Mouse (Mus musculus) naive thymus-derived CD4-positive, alpha-beta T cell, adult 2 months (primary cell): ENCODE data around the gene Npepl1.

Source experiments
- DNase-seq: peaks from one replicate; pipeline ENCODE4 v3.0.0-alpha.2; 2011; ENCODE audit warnings: low read depth

Gene Npepl1

DNA sequence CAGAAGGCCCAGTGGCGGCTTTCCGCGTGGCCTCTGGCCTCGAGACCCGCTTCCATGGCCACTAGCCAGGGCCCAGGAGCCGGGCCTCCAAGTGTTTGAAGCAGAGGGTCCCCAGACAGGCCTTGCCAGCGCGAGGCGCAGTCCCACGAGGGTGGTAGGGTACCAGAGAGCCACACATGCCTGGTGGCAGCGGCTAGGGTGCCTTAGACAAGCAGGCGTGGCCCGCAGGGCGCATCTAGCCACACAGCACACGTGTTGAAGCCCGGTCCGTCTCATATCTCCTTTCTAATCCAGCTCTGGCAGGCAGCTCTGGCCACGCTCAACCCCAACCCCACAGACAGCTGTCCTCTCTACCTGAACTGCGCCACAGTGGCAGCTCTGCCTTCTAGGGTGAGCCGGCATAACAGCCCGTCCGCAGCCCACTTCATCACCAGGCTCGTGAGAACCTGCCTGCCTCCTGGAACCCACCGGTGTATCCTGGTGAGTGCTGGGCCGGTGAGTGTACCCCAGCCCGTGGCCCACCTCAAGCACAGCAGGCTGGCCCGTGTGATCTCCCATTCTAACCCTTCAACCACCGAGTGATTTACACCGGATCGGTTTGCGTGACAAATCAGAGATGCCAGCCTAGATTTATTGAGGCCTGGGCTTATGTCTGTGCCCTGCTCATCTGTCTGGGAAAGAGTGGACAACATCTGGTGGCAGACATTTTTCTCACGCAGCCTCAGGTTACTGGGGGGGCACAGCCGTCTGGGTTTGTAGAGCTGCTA, 817 bp downstream of the Npepl1 start:
- peak; percentile 70 for DNase-seq

DNA sequence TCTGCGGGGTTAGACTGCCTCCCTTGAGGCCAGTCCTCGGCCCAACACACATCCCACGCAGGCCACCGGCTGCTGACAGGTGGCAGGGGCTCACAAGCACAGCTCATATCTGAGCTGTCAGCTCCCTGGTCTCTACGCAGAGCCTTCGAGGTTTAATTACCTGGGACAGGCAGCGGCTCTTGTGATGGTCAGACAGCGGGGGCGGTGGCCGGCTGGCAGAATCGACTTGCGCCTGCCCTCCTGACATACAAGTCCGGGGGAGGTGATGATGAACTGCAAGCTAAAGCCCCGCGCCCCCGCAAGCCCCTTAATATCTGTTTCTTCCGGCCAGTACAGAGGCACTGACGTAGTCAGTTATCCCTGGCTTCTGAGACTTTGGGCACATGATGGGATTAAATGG, 2.8 kb downstream of the Npepl1 start:
- DNase-seq: no peak

DNA sequence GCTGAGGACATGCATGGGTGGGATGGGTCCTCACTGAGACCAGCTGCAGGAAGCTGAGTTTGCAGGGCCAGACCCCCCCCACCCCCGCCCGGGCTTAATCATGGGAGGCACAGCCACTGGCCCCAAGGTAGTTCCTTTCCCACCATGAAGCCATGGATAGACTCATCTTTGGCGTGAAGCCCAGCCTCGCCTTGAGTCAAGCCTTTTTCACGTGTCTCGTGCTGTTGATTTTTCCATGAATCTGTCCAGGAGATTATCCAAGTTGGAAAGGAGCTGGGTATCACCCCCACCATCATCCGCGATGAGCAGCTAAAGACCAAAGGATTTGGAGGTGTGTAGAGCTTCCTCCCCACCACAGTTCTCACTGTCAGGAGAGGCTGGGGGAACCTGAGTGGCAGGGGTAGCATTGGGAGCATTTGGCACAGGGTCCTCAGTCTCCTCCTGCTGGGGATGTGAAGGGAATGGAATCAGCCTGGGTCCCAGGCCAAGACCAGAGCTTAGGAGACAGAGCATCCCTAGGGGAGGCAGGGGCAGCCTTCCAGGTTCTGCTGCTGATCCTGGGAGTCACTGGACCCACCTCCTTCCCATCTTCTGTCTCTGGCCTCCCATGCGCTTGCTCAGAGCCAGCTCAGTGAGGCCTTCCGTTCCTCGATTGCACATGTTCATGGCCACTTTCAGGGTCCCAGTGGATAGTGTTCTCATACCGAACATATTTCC, 4.2 kb downstream of the Npepl1 start:
- DNase-seq: no peak

DNA sequence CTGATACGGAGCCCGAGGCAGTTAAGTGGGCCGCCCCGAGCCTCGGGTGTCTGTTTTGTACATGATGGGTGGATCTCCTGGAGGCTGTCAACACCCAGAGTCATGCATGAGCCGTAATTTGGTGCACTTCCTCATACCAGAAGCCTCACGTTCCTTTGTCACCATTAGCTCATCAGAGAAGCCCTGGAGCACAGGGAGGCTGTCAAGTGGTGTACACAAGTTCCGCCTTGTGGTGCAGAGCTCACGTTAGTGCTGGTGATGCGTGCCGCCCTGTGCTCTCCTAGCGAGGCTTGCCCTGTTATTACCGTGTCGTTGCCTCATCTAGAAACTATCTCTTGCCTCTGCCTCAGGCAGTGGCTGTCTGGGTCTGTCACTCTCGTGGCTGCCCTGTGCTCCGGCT, 6.8 kb downstream of the Npepl1 start:
- DNase-seq: no peak

DNA sequence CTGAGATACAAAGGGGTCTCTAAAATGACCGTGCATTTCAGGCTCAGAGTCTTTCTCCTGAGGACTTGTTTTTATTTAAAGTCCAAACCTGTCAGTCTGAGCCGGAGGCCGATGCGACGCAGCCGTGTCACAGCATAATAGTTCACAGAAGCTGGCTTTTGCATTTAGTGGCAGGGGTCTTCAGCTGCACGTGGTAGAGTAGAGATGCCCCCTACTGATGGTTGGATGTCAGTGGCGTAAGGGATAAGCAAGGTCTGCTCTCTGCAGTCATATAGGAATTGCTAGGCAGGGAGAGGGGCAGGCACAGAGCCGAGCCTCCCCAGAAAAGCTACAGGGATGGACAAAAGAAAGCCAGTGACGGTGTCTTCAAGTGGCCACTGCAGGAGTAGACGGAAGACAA, 8.0 kb downstream of the Npepl1 start:
- DNase-seq: no peak

DNA sequence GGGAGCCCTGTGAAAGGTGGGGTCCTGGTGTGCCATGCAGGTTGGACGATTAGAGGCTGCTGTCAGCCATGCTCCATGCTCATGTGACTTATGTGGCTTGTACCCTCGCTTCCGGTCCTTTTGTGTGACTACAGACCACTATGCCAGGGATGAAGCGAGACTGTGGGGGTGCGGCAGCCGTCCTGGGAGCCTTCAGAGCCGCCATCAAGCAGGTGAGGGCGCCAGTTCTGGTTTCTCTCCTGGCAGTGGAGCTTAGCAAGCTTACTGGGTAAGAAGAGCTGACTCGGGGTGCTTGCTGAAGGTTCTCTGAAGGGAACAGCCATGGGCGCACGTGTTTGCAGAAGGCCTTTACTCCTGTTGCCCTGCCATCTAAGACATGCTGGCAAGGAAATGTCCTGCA, 9.1 kb downstream of the Npepl1 start:
- DNase-seq: no peak

DNA sequence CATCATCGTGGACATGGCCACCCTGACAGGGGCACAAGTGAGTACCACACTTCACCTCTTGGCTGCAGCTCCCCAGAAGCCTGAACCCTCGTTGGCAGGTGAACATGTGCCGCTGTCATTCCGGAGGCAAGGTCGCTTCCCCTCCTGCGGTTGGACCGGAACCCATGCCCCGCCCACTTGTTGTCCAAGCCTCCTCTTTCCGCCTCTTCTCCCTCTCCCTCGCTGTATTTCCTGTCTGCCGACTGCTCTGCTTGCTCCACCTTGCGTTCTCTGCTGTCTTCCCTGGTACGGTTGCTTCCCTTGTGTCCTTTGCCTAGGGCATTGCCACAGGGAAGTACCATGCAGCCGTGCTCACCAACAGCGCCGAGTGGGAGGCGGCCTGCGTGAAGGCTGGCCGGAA, 10.5 kb downstream of the Npepl1 start:
- DNase-seq: no peak

DNA sequence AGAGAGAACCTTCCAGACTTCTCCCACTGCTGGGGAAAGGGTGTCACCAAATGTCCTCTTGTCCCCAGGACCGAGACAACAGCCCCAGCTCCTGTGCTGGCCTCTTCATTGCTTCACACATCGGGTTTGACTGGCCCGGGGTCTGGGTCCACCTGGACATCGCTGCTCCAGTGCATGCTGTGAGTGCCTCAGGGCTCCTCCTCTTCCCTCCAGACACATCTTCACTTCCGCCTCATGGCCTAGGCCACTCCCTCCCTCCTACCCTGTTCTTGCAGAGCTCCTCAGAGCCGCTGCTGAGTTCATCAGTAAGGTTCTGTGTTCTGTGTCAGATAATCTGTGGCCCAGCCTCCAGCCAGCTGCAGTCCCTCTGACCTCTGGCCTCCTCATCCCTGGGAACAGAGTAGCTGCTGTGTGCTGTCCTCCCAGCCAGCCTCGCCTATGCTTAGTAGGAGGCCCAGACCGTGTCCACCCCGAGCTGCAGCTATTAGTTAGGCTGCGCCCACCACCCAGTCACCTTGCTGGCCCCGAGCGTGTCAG, 11.3 kb downstream of the Npepl1 start:
- no peak for DNase-seq

DNA sequence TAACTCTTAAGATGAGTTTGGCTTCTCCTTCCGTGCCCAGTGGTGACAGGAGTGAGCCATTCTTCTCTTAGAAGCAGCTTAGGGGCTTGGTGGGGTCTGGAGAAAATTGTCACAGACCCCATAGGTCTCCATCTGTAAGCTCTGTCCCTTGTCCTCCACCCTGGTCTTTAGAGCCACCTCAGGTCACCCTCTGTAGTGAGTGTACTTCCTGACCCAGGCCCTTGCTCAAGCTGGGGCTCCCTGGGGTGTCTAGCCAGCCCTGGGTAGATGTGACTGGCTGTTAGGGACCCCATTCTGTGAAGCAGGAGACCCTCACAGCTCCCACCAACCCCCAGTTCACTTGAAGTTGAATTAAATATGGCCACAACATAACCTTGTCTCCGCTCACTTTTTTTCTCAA, 12.2 kb downstream of the Npepl1 start:
- DNase-seq: no peak

DNA sequence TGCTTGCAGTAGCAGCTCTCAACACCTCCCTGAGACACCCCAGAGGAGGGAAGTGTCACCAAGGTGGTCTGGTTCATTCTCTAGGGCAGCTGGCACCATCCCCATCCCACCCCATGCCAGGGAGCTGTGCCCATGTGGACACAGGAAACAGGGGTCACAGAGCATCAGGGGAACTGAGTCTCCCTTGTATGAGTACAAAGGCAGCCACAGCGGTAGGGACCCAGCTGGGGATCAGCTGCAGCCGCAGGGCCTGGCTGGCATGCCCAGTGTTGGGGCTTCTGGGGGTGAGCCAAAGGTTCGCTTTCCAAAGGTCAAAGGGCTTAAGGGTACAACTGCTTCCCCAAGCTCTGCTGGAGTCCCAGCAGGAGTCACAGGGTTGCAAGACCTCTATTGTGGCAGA, 13.6 kb downstream of the Npepl1 start:
- no peak for DNase-seq

DNA sequence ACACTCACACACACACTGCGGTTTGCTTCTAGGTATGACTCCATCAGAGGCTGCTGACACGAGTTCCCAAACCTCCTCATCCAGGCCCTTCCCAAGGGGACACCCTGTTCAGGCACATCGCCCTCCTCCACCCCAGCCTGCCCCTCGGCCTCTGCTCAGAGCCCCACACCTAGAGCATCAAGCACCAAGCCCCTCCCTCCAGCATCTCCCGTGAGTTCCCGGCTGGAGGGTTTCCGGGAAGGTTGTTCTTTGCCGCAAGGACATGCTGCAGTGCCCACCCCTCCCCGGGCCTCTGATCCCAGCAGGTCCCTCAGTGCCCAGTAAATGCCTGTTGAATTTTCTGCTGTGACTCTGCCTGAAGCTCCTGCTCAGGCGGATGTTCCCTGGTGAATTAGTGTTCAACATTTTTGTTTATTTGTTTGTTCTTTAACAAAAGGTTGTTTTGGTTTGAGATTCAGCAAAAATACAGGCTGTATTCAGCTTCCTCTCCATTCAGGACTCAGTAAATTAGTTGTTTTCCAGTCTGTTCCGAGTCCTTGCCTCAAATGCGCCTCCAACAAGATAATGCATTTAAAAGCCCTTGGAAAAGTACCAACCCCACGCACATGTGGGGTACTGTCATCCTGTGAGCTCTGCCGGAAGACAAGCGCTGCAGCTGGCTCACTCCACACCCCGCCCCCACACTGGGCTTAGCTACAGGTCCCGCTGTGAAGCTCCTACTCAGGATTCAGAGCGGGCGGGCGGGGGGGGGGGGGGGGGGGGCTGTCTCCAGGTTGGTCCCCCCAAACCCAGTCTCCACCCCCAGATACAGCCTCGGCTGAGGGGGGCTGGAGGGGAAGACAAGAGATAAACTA, 16.6 kb downstream of the Npepl1 start:
- DNase-seq: peak; percentile 20

DNA sequence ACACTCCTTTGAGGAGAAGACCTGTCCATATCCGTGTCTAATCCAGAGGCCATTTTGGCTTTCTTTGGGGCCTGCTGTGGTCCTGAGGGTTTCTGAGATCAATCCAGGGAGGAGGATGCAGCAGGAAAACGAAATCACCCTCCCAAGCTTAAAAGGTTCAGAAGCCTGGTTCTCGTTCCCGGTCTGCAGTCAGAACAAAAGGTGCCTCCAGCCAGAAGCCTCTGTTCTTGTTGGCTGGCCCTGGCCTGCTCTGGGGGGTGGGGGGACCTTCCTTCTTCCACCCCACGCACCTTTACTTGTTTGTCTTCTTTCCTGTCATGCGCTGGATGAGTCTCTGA, 17.2 kb downstream of the Npepl1 start:
- no peak for DNase-seq

DNA sequence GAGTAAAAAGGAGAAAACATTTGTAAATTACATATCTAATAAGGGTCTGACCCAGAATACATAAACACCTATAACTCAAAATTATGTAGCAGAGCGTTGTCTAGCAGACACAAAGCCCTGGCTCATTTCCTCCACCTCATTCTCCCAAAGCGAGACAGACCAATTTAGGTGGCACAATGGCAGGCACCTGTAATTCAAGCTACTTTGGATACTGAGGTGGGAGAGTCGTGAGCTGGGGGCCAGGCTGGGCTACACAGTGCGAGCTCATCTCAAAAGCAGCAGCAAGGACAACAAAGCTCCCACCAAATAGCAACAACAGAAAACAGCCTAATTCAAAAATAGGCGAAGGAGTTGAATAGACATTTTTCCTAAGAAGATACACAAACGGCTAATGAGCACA, 18.8 kb downstream of the Npepl1 start:
- DNase-seq: no peak

DNA sequence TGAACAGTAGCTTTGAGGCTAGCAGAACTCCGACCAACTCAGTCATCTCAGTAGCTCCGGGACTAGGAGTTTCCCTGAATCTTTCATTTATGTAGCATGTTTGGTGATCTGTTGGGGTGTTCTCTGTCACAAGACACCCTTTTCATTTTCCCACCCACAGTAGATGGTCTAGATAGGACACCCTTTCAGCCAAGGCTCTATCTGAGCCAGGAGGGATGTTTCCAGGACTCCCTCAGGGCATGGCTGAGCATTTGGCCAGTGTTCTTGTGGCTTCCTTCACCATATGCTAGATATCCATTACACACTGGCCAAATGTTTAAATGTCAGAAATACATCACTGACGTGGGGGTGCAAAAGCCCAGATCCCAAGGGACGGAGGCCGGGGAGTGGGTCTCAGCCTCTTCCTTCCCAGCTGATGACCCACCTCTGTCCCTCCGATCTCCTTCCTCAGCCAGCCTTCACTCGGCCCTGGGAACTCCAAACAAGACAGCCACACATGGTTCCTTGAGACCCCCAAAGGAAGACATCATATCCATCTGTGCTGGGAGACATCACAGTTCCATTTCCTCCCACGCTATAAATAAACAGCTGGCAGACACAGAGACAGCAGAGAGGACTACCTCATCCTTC, 20.4 kb downstream of the Npepl1 start:
- DNase-seq: no peak

DNA sequence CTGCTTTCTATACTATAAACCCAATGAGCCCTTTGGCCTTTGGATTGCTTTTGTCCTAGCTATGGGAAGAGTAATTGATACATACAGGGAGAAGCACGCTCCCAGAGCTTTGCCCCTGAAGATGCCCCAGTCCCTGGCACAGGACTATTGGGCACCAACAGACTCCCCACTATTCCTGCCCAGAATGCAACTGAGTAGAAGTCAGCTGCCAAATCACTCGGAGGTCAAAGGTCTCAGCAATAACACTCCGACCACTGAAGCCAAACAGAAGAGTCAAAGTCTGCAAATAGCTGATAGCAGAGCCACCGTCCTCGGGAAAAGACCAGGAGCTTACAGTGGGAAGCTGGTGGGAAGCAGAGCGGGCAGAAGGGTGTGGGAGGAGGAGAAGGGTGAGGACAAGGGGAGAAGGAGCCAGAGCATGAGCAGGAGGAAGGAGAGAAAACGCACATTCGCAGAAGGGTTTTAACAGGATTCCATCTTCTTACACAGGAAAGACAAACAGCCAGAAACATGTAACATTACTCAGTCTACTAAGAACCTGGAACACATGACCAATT, 22.3 kb downstream of the Npepl1 start:
- DNase-seq: no peak

DNA sequence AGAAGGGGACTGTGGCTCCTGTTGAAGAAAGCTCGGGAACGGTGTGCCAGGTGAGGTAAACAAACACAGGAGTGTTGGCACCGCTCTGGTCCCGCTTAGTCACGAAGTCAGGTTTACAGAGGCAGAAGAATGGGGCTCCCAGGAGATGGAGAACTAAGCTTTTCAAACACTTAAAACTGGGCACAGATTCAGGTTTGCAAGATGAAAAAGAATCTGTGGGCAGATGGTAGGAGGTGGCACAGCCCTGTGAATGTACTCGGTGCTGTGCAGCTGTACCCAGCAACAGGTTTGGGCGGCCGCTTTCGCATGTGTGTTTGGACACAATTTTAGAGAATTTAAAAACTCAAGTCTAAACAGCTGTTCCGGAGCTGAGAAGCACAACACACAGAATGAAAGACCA, 48.9 kb downstream of the Npepl1 start:
- no peak for DNase-seq

DNA sequence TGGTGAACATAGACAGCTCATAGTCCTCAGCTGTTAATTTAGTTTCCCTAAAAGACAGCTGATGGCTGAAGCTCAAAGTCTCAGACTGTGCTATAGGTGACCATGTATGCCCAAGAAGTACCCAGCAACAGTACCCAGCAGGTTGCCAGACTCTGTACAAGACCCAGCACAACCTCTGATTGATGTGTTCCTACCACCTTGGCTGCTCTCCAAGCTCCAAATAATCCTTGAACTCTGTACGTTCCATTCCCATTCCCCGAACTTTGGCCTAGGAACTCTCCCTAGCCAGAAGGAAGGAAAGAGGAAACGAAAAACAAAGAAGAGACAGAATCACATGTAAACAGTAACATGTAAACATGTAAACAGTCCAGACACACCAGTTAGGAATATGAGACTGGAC, 50.3 kb downstream of the Npepl1 start:
- no peak for DNase-seq
